Mouse (Mus musculus) hindbrain, embryonic 10.5 days (tissue): ENCODE results near the gene Runx1. TPM values are rescaled to one million over a fixed set of nuclear protein-coding genes. Genes with fewer than 3 reads are reported as not detected.

Experiments used
- DNase-seq: peaks from one replicate; pipeline ENCODE4 v3.0.0-alpha.2; 2017; ENCODE audit warnings: low spot score
- H3K27ac ChIP-seq: fragments of 300-500 bp; sonication (generic); 2 replicates; pipeline ENCODE4 v1.5.1; 2016; ENCODE audit warnings: mild to moderate bottlenecking, moderate library complexity
- H3K27me3 ChIP-seq: fragments of 300-500 bp; sonication (generic); 2 replicates; pipeline ENCODE4 v1.6.1; 2016; ENCODE audit warnings: mild to moderate bottlenecking; ENCODE audit not compliant: poor library complexity, insufficient read depth, severe bottlenecking
- H3K36me3 ChIP-seq: fragments of 300-500 bp; sonication (generic); 2 replicates; pipeline ENCODE4 v1.6.1; 2016; ENCODE audit warnings: mild to moderate bottlenecking, moderate library complexity
- H3K4me1 ChIP-seq: fragments of 300-500 bp; sonication (generic); replicated peaks from 2 replicates; pipeline ENCODE4 v1.6.1; 2016; ENCODE audit warnings: mild to moderate bottlenecking
- H3K4me3 ChIP-seq: fragments of 300-500 bp; sonication (generic); 2 replicates; pipeline ENCODE4 v1.5.1; 2016; ENCODE audit warnings: mild to moderate bottlenecking, moderate library complexity
- H3K9me3 ChIP-seq: fragments of 300-500 bp; sonication (generic); 2 replicates; pipeline ENCODE4 v1.6.1; 2016; ENCODE audit warnings: mild to moderate bottlenecking, moderate library complexity
- WGBS: fragments of 180-500 bp; shearing (Covaris S2); methylation state at CpG from one replicate; pipeline ENCODE4 v1.1.7; 2016; 5-methylcytosine and 5-hydroxymethylcytosine counted together
- polyA plus RNA-seq: library from polyadenylated mRNA; unstranded; fragments of >200 nt; fragmentation: Nextera tagmentation; extraction: Ambion mirVana; gene quantifications from 2 replicates; pipeline ENCODE4 v1.2.1, GENCODE M21; 2016

Runx1 gene
- polyA plus RNA-seq, 1 experiment from 2014 or later, result 2.2 TPM

DNA sequence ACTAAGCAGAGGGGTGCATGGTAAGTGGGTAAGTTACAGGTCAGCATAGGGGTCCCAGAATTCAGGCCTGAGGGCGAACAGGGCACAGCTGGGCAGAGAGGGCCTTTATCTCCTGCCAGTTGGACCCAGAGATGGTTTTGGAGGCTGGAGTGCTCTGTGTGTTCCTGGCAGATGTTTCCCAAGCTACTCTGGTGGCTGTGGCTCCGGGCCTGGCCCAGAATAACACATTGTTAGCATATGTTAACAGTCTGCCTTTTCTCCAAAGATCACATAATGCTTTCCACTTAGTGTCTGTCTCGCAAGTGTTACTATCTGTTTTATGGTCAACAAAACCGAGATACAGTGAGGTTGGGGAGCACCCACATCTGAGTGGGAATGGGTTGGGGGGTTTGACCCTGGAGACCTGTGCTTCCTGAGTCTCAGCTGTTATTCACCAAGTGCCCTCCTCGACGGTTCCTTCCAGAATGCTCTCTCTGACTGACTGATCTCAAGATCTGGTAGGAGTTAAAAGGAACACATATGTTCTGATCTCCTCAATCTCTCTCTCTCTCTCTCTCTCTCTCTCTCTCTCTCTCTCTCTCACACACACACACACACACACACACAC is 39.6 kb downstream of the Runx1 start:
- no peaks in the 10 kb centered on the region for H3K9me3 ChIP-seq
- no peak for DNase-seq
- no peak overlapping the region for H3K27ac ChIP-seq
- H3K4me3 ChIP-seq, result no peak overlapping the region
- WGBS, result 76% methylated on average over 6 of the region's 6 CpGs
- H3K27me3 ChIP-seq, result no peaks in the 10 kb centered on the region
- H3K4me1 ChIP-seq, result peaks cover 13% of the 10 kb centered on the region
- no peaks in the 10 kb centered on the region for H3K36me3 ChIP-seq

GRCm38 (mm10) chr16:92783651-92784131 is 42.3 kb downstream of the Runx1 start:
- Histone ChIP-seq H3K4me3 (no peak overlapping the region), H3K4me1 (peaks cover 13% of the 10 kb centered on the region), H3K27me3 (no peaks in the 10 kb centered on the region), H3K36me3 (no peaks in the 10 kb centered on the region), H3K9me3 (no peaks in the 10 kb centered on the region), H3K27ac (no peak overlapping the region)
- 57% methylated on average over 7 of the region's 7 CpGs for WGBS
- peak; percentile 6 for DNase-seq

DNA sequence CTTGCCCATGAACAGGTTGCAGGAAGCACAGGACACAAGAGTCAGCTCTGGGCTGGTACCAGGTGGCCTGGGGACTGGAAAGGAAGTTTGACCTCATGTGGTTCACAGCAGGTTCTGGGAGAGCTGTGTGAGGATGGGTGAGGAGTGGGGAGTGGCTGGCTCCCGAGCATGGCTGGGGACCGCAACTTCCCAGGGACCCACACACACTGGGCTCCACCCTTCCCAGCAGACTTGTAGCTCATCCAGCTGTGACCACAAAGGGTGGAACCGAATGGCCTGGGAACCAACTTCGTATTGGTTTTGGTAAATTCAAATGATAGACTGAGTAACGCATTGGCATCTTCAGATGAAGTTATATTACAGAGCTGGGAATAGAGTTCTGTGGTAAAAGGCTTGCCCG is 43.5 kb downstream of the Runx1 start:
- DNase-seq, result no peak
- Histone ChIP-seq H3K27ac (no peak overlapping the region), H3K36me3 (no peaks in the 10 kb centered on the region), H3K4me1 (peaks cover 13% of the 10 kb centered on the region), H3K9me3 (no peaks in the 10 kb centered on the region), H3K27me3 (no peaks in the 10 kb centered on the region), H3K4me3 (no peak overlapping the region)
- WGBS, result 75% methylated on average over 6 of the region's 6 CpGs

- no peak for DNase-seq
- no peak overlapping the region for H3K4me3 ChIP-seq
- H3K9me3 ChIP-seq, result no peaks in the 10 kb centered on the region
- H3K36me3 ChIP-seq, result no peaks in the 10 kb centered on the region
- 85% methylated on average over 9 of the region's 9 CpGs for WGBS
- no peaks in the 10 kb centered on the region for H3K27me3 ChIP-seq
- H3K4me1 ChIP-seq, result peaks cover 13% of the 10 kb centered on the region
- H3K27ac ChIP-seq, result no peak overlapping the region
These were observed 46.0 kb downstream of the Runx1 start for GRCm38 (mm10) chr16:92779896-92780435.

DNA sequence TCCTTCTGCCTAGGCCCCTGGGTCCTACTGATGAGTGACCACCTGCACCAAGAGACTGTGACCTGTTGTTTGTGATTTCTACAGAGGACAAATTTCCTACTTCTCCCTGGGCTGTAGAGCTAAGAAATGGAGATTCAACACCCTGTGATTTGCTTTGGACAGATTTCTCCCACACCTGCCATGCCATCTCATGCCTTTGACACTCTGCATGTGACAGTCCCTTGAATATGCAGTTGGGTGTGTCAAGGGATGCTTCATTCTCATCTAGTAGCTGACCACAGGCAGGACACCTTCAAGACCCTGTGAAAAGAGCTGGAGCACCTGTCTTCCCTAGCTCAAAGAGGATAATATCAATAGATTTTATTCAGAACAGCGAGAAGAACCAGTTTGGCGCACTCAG is 46.8 kb downstream of the Runx1 start:
- DNase-seq, result no peak
- Histone ChIP-seq H3K27me3 (no peaks in the 10 kb centered on the region), H3K36me3 (no peaks in the 10 kb centered on the region), H3K4me3 (no peak overlapping the region), H3K9me3 (no peaks in the 10 kb centered on the region), H3K4me1 (peaks cover 12% of the 10 kb centered on the region), H3K27ac (no peak overlapping the region)
- WGBS, result 90% methylated on average over 2 of the region's 2 CpGs

DNA sequence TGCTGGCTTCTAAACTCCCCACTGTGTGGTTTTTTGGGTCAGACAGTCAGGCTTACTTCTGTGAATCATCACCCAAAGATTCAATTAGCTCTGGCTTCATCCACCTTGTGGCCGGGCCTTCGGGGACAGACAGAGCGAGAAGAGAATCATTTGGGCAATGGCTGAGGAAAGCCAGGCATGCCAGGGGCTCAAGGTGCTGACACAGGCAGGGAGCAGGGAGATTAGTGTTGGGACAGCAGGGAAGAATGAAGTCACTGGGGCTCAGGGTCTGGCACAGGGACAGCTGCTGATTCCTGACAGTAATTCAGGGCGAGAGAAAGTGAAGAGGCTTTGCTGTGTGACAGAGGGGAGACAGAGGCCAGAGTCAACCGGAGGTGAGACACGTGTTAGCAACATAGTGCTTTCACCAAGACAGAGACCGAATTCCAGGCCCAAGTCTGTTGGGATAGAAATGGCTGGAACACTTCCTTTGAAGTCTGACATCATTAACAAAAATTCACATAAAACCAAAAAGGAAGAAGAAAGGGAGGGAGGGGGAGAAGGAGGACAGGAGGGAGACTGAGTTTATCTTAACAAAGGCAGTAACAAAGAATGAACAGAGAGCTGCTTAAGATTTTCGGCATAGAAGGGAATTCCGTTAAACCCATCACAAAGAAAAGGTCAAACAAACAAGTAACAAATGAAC is 47.7 kb downstream of the Runx1 start:
- DNase-seq, result no peak
- 56% methylated on average over 9 of the region's 9 CpGs for WGBS
- Histone ChIP-seq H3K27ac (no peak overlapping the region), H3K4me1 (peaks cover 2% of the 10 kb centered on the region; the same call in 1 of the 2 replicates), H3K27me3 (no peaks in the 10 kb centered on the region), H3K36me3 (no peaks in the 10 kb centered on the region), H3K9me3 (no peaks in the 10 kb centered on the region), H3K4me3 (no peak overlapping the region)

- H3K36me3 ChIP-seq, result no peaks in the 10 kb centered on the region
- H3K4me1 ChIP-seq, result no peaks in the 10 kb centered on the region
- no peak for DNase-seq
- H3K4me3 ChIP-seq, result no peak overlapping the region
- H3K9me3 ChIP-seq, result no peaks in the 10 kb centered on the region
- WGBS, result 93% methylated on average over 4 of the region's 4 CpGs
- H3K27ac ChIP-seq, result no peak overlapping the region
- H3K27me3 ChIP-seq, result no peaks in the 10 kb centered on the region
These were observed 58.1 kb downstream of the Runx1 start for GRCm38 (mm10) chr16:92767862-92768261.

DNA sequence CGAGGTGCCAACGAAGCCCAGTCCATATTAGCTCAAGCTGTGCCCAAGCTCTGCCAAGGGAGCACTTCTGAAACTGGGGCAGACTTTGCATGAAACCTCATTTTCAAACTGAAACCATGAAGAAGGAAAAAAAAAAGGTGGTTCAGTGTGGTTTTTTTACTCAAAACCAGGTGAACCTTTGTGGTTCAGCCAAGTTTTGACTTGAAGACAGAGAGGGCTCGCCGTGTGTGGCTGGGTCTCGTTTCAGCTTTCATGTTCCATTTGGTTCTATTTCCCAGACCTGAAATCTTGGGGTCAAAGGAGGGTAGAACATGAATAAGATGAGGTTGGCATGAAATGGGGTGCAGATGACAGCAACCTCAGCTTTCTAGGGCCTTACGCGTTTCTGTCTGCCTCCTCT is 58.5 kb downstream of the Runx1 start:
- no peaks in the 10 kb centered on the region for H3K9me3 ChIP-seq
- H3K27me3 ChIP-seq, result no peaks in the 10 kb centered on the region
- no peaks in the 10 kb centered on the region for H3K4me1 ChIP-seq
- H3K4me3 ChIP-seq, result no peak overlapping the region
- WGBS, result 93% methylated on average over 7 of the region's 7 CpGs
- no peaks in the 10 kb centered on the region for H3K36me3 ChIP-seq
- no peak for DNase-seq
- H3K27ac ChIP-seq, result no peak overlapping the region

DNA sequence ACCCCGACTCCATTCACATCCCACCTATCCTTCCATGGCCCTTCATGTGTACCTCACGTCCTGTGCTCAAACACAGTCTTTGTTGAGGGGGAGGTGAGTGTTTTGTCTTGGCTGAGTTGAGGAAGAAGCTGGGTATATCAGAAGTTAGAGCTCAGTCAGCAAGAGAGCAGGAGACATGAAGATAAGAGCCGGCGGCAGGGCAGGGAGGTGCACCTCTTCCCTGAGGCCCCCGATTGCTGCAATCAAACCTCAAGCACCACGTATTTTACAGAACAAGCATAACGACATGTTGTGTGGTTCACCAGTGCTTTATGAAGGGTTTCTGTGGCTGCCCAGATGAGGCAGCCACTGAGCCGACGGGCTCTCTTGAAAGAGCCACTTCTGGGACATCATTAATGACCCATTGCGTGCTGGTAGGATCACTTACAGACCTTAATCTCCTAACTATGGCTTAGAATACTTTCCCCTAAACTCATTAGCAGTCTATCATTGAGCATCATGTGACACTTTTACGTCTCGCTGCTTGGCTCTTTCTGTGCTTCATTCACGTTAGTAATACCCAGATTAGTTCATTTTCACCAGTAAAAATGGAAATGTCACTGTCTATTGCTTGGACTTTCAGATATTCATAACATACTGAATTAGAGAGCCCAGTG is 61.1 kb downstream of the Runx1 start:
- 92% methylated on average over 13 of the region's 13 CpGs for WGBS
- H3K27me3 ChIP-seq, result no peaks in the 10 kb centered on the region
- DNase-seq, result no peak
- H3K36me3 ChIP-seq, result no peaks in the 10 kb centered on the region
- no peak overlapping the region for H3K27ac ChIP-seq
- no peaks in the 10 kb centered on the region for H3K9me3 ChIP-seq
- no peak overlapping the region for H3K4me3 ChIP-seq
- H3K4me1 ChIP-seq, result no peaks in the 10 kb centered on the region

- WGBS, result 93% methylated on average over 3 of the region's 3 CpGs
- Histone ChIP-seq H3K4me1 (no peaks in the 10 kb centered on the region), H3K36me3 (no peaks in the 10 kb centered on the region), H3K4me3 (no peak overlapping the region), H3K27ac (no peak overlapping the region), H3K27me3 (no peaks in the 10 kb centered on the region), H3K9me3 (no peaks in the 10 kb centered on the region)
- no peak for DNase-seq
These were observed 62.3 kb downstream of the Runx1 start for GRCm38 (mm10) chr16:92763666-92764065.

DNA sequence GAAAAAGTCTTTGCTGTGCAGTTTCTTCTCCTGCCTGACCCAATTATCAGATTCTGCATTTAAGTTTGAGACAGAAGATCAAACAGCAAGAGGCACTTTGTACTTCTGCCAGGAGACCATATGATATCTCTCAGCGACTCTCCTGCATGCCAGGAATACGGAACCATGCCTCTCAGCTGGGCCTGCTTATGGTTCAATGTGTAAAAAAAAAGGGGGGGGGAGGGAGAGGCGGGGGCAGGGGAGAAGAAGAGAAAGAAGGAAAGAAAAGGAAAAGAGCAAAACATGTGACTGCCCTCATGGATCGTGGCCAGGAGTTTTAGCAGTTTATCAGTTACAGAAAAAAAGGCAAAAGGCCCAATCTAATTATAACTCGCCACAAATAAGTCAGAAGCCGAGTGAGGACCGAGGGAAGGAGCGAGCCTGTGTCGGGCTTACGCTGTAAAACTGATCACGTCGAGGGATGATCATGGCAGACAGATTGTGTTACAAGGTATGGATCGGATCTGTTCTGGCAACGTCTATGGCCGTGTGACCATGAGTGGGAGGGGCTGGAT is 63.9 kb downstream of the Runx1 start:
- no peak for DNase-seq
- H3K4me1 ChIP-seq, result no peaks in the 10 kb centered on the region
- 83% methylated on average over 15 of the region's 15 CpGs for WGBS

GRCm38 (mm10) chr16:92760091-92760490 is 65.9 kb downstream of the Runx1 start:
- no peaks in the 10 kb centered on the region for H3K4me1 ChIP-seq

More for the DNA sequence above, 63.9 kb downstream of the Runx1 start:
- Histone ChIP-seq H3K27ac (no peak overlapping the region), H3K4me3 (no peak overlapping the region), H3K9me3 (no peaks in the 10 kb centered on the region), H3K27me3 (no peaks in the 10 kb centered on the region), H3K36me3 (no peaks in the 10 kb centered on the region)

DNA sequence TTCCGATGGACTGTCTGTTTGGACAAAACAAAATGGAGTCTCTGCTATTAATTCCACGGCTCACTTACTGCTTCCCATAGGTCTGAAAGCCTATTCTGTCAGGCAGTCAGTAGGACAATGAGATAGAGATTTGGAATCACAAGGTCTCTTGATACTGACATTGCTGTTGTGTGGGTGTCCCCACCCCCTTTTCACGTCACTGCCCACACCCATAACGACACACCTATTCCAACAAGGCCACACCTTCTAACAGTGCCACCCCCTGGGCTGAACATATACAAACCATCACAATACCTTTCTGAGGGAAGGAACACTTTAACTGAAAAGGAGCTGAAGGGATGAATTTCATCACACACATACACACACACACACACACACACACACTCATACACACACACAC is 68.4 kb downstream of the Runx1 start:
- Histone ChIP-seq H3K36me3 (no peaks in the 10 kb centered on the region), H3K27me3 (no peaks in the 10 kb centered on the region), H3K27ac (no peak overlapping the region), H3K4me3 (no peak overlapping the region), H3K4me1 (no peaks in the 10 kb centered on the region), H3K9me3 (no peaks in the 10 kb centered on the region)
- DNase-seq, result no peak
- 86% methylated on average over 4 of the region's 4 CpGs for WGBS

More at GRCm38 (mm10) chr16:92760091-92760490, 65.9 kb downstream of the Runx1 start:
- Histone ChIP-seq H3K4me3 (no peak overlapping the region), H3K27ac (no peak overlapping the region), H3K36me3 (no peaks in the 10 kb centered on the region), H3K9me3 (no peaks in the 10 kb centered on the region), H3K27me3 (no peaks in the 10 kb centered on the region)
- DNase-seq, result no peak
- WGBS, result 86% methylated on average over 3 of the region's 3 CpGs
